Mouse (Mus musculus) kidney, postnatal 14 days (tissue): ENCODE results near the gene Celsr1.
"Not testable (repeated sequence)": the region's sequence is repeated elsewhere in the genome, so short reads cannot be mapped to it uniquely, and the experiment has no call there.

Experiments
- DNase-seq: peaks from one replicate; pipeline ENCODE4 v3.0.0; 2022; ENCODE audit warnings: mixed read lengths

The Celsr1 gene

DNA sequence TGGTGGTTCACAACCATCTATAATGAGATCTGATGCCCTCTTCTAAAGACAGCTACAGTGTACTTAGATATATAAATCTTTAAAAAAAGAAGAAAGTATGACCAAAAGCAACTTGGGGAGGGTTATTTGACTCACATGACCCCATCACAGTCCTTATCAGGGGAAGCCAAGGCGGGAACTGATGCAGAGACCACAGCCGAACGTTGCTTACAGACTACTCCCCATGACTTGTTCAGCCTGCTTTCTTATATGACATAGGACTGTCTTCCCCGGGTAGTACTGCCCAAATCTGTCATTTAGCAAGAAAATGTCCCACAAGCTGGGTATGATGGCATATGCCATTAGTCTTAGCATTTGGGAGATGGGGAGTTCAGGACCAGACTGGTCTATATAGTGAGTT, 144.3 kb downstream of the Celsr1 start:
- DNase-seq, result no peak

GRCm38 (mm10) chr15:85885606-85886005, 148.0 kb downstream of the Celsr1 start:
- DNase-seq, result no peak

- DNase-seq, result no peak
These were observed 154.1 kb downstream of the Celsr1 start for GRCm38 (mm10) chr15:85879498-85879895.

DNA sequence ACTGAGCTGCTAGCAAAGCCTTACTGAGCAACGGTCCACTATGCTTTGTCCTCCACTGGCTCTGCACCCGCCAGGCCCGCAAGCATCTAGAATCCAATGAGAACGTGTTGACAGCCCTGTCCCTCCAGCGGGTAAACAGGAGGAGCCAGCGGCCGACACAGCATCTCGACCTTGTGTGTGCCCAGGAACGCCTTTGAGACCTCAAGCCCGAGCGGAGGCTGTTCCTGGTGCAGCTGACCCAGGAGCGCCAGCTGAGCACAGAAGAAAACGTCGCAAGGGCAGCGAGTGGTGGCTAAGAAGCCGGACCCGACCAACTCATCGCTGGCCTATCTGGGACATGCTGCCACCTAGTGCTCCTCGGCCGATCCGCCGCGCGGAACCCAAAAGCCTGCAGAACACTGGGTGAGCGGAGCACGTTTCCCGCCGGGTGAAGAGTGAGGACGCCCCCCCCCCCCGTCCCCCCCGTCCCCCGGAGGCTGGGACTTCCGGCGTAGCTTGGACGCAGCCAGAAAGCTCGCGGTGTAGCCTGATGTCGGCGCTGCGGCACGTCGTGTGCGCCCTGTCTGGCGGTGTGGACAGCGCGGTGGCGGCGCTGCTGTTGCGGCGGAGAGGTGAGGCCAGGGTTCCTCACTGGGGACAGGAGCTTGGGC, 154.6 kb downstream of the Celsr1 start, which contains the start of gene Trmu:
Gene Trmu, plus strand, starts transcription at position 465 of the 650 bp plus-strand sequence.
- peak; percentile 95 for DNase-seq

DNA sequence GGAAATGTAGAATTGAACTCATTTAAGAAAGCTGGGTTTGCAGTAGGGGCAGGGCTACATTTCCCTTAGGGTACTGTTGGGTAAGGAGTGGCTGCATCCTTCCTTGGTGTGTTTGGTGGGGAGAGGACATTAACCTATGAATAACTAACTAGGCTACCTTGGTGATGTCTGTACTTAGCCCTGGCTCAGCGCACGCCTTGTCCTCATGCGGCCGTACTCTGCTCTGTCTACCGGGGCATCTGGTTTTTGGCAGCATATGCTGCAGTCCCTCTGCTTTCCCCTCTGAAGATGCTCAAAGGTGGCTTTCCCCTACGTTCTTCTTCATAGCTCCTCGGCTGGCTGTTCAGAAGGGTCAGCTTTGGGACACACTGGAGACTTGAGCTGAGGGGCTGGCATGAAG, 156.2 kb downstream of the Celsr1 start:
- peak; percentile 51 for DNase-seq

- DNase-seq, result peak; percentile 81
These were observed 165.9 kb downstream of the Celsr1 start for GRCm38 (mm10) chr15:85867696-85868095.

- not testable (repeated sequence) for DNase-seq
These were observed 167.7 kb downstream of the Celsr1 start for GRCm38 (mm10) chr15:85865913-85866312.

- DNase-seq, result peak; percentile 96
These were observed 174.0 kb downstream of the Celsr1 start, which contains the start of gene Gtse1 for GRCm38 (mm10) chr15:85859490-85860031. Gene Gtse1, plus strand, starts transcription at chr15:85859745.

DNA sequence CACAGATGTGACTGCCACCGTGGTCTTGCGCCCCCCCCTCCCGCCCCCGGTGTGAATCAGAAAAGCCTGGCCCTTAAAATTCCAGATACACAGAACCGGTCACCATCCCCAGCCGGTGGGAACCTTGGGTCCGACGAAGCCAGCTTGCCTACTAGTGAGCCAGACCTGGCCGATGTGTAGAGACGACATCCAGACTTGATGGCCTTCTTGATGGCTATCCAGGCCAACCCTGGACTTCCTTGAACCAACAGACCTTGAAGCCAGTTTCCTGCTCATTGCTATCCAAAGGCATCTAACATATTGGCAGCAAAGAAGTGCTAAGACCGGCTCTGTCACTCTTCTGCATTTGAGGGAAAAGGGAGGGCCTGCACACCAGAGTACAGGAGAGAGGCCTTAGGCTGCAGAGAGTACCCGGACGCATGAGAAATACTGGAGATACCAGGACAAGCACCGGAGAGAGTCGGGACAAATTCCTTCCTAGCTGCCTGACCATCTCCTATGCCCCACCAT, 174.5 kb downstream of the Celsr1 start:
- no peak for DNase-seq

GRCm38 (mm10) chr15:85851656-85852392, 181.8 kb downstream of the Celsr1 start:
- no peak for DNase-seq
